Mouse (Mus musculus) naive thymus-derived CD4-positive, alpha-beta T cell, adult 5 months (primary cell): Measurements from ENCODE around the gene Chac2. TPM values are rescaled to one million over a fixed set of nuclear protein-coding genes. Genes with fewer than 3 reads are reported as not detected.

Experiments used
- polyA plus RNA-seq: library from polyadenylated mRNA; unstranded; fragments of 100-300 nt; shearing (Covaris generic); gene quantifications from one replicate; pipeline ENCODE4 v1.2.1, GENCODE M21; 2017

Gene Chac2
- polyA plus RNA-seq: 4.4 TPM

GRCm38 (mm10) chr11:30985877-30986624 lies at the start of gene Chac2:
Gene Chac2 (minus strand): TSS chr11:30986350.

DNA sequence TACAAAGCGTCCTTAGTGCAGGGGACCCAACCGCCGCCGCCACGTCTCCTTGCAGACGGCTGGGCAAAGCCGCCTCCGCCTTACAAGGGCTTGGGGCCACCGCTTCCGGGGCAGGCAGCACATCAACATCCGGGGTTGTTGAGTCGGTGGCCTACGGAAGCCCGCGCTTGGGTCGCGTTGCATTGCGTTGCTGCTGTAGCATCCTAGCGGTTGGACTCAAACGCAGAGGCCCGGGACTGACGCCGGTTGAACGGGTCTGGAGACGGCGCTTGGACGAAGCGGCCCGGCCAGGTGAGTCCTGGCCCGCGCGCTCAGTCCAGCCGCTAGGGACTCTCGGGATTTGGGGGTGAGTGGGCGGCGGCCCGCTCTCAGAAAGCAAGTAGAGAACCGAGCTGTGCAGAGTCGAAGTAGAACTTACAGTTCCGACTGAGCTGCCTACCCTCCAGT lies 31.8 kb downstream of the Chac2 start, which contains the start of gene Erlec1:
Erlec1 (minus strand) TSS at position 57 of the 447 bp plus-strand sequence.

Other genes starting within 250 kb of the Chac2 start
- 18.9 TPM for gene Psme4, start 214.6 kb downstream of the Chac2 start, polyA plus RNA-seq
- gene Gpr75, start 101.0 kb downstream of the Chac2 start, polyA plus RNA-seq: not detected
- 37.2 TPM for gene Asb3, start 100.9 kb downstream of the Chac2 start, polyA plus RNA-seq
- gene Erlec1, start 32.0 kb downstream of the Chac2 start, polyA plus RNA-seq: 4.7 TPM
- gene Gm17332, start 196.1 kb upstream of the Chac2 start, polyA plus RNA-seq: not detected